Mouse (Mus musculus): ENCODE results near the gene Lyz2. TPM values are rescaled to one million over a fixed set of nuclear protein-coding genes. Genes with fewer than 3 reads are reported as not detected.
"Not testable (repeated sequence)": the region's sequence is repeated elsewhere in the genome, so short reads cannot be mapped to it uniquely, and the experiment has no call there.

The Lyz2 gene
- polyA plus RNA-seq, 1 experiment from 2014 or later, result 146 TPM

GRCm38 (mm10) chr10:117281381-117281920 is 670 bp downstream of the Lyz2 start:
- Histone ChIP-seq H3K4me1 (ENCODE audit: control insufficient read depth, insufficient read depth, low read length) (no peaks in the 10 kb centered on the region), H3K9me3 (ENCODE audit: control insufficient read depth, low read length) (no peaks in the 10 kb centered on the region), H3K4me2 (ENCODE audit: low read depth, low read length) (no peak overlapping the region), H3K4me3 (ENCODE audit: low read depth, low read length) (no peak overlapping the region), H3K9ac (ENCODE audit: low read depth, low read length) (no peak overlapping the region), H3K27ac (replicated peaks; ENCODE audit: low read depth, low read length) (no peak overlapping the region), H3K36me3 (ENCODE audit: control insufficient read depth, insufficient read depth, low read length) (no peaks in the 10 kb centered on the region), H3K27me3 (replicated peaks; ENCODE audit: control insufficient read depth, insufficient read depth, low read length) (no peaks in the 10 kb centered on the region)
- ATAC-seq (ENCODE audit: low read depth), result no peak
- 83% methylated on average over 7 of the region's 7 CpGs for WGBS
- no peak for DNase-seq (ENCODE audit: low spot score)

- ATAC-seq (ENCODE audit: low read depth) (no peak), DNase-seq (ENCODE audit: low spot score) (no peak)
- Histone ChIP-seq H3K9me3 (ENCODE audit: control insufficient read depth, low read length) (no peaks in the 10 kb centered on the region), H3K4me1 (ENCODE audit: control insufficient read depth, insufficient read depth, low read length) (no peaks in the 10 kb centered on the region), H3K9ac (ENCODE audit: low read depth, low read length) (no peak overlapping the region), H3K36me3 (ENCODE audit: control insufficient read depth, insufficient read depth, low read length) (no peaks in the 10 kb centered on the region), H3K27ac (replicated peaks; ENCODE audit: low read depth, low read length) (no peak overlapping the region), H3K27me3 (replicated peaks; ENCODE audit: control insufficient read depth, insufficient read depth, low read length) (no peaks in the 10 kb centered on the region), H3K4me3 (ENCODE audit: low read depth, low read length) (no peak overlapping the region), H3K4me2 (ENCODE audit: low read depth, low read length) (no peak overlapping the region)
- WGBS, result 40% methylated on average over 1 of the region's 1 CpGs
These were observed 2.1 kb downstream of the Lyz2 start for GRCm38 (mm10) chr10:117280000-117280399.

- not testable (repeated sequence) for ATAC-seq (ENCODE audit: low read depth)
These were observed 3.6 kb downstream of the Lyz2 start for GRCm38 (mm10) chr10:117278510-117278909.

GRCm38 (mm10) chr10:117277779-117278178 is 4.3 kb downstream of the Lyz2 start:
- not testable (repeated sequence) for H3K27me3 ChIP-seq (replicated peaks; ENCODE audit: control insufficient read depth, insufficient read depth, low read length); H3K9ac ChIP-seq (ENCODE audit: low read depth, low read length); H3K27ac ChIP-seq (replicated peaks; ENCODE audit: low read depth, low read length); ATAC-seq (ENCODE audit: low read depth); H3K4me1 ChIP-seq (ENCODE audit: control insufficient read depth, insufficient read depth, low read length); H3K36me3 ChIP-seq (ENCODE audit: control insufficient read depth, insufficient read depth, low read length); H3K4me3 ChIP-seq (ENCODE audit: low read depth, low read length); DNase-seq (ENCODE audit: low spot score); H3K9me3 ChIP-seq (ENCODE audit: control insufficient read depth, low read length); H3K4me2 ChIP-seq (ENCODE audit: low read depth, low read length)
- WGBS, result 78% methylated on average over 9 of the region's 9 CpGs

More at GRCm38 (mm10) chr10:117278510-117278909, 3.6 kb downstream of the Lyz2 start:
- not testable (repeated sequence) for H3K4me3 ChIP-seq (ENCODE audit: low read depth, low read length); H3K9ac ChIP-seq (ENCODE audit: low read depth, low read length); H3K4me1 ChIP-seq (ENCODE audit: control insufficient read depth, insufficient read depth, low read length); H3K9me3 ChIP-seq (ENCODE audit: control insufficient read depth, low read length); H3K27me3 ChIP-seq (replicated peaks; ENCODE audit: control insufficient read depth, insufficient read depth, low read length); H3K36me3 ChIP-seq (ENCODE audit: control insufficient read depth, insufficient read depth, low read length); DNase-seq (ENCODE audit: low spot score); H3K27ac ChIP-seq (replicated peaks; ENCODE audit: low read depth, low read length); H3K4me2 ChIP-seq (ENCODE audit: low read depth, low read length)
- WGBS, result 50% methylated on average over 2 of the region's 2 CpGs

GRCm38 (mm10) chr10:117275681-117276369 is 6.3 kb downstream of the Lyz2 start:
- 78% methylated on average over 10 of the region's 10 CpGs for WGBS
- H3K4me3 ChIP-seq (ENCODE audit: low read depth, low read length), result no peak overlapping the region
- H3K4me1 ChIP-seq (ENCODE audit: control insufficient read depth, insufficient read depth, low read length), result no peaks in the 10 kb centered on the region
- no peaks in the 10 kb centered on the region for H3K36me3 ChIP-seq (ENCODE audit: control insufficient read depth, insufficient read depth, low read length)
- H3K27ac ChIP-seq (replicated peaks; ENCODE audit: low read depth, low read length), result no peak overlapping the region
- H3K9me3 ChIP-seq (ENCODE audit: control insufficient read depth, low read length), result no peaks in the 10 kb centered on the region
- no peak for ATAC-seq (ENCODE audit: low read depth)
- H3K9ac ChIP-seq (ENCODE audit: low read depth, low read length), result no peak overlapping the region
- H3K4me2 ChIP-seq (ENCODE audit: low read depth, low read length), result no peak overlapping the region
- no peaks in the 10 kb centered on the region for H3K27me3 ChIP-seq (replicated peaks; ENCODE audit: control insufficient read depth, insufficient read depth, low read length)
- no peak for DNase-seq (ENCODE audit: low spot score)

GRCm38 (mm10) chr10:117274645-117275044 is 7.5 kb downstream of the Lyz2 start:
- H3K27ac ChIP-seq (replicated peaks; ENCODE audit: low read depth, low read length); H3K27me3 ChIP-seq (replicated peaks; ENCODE audit: control insufficient read depth, insufficient read depth, low read length); H3K4me3 ChIP-seq (ENCODE audit: low read depth, low read length); H3K9ac ChIP-seq (ENCODE audit: low read depth, low read length); H3K9me3 ChIP-seq (ENCODE audit: control insufficient read depth, low read length); H3K4me2 ChIP-seq (ENCODE audit: low read depth, low read length); H3K4me1 ChIP-seq (ENCODE audit: control insufficient read depth, insufficient read depth, low read length); DNase-seq (ENCODE audit: low spot score); ATAC-seq (ENCODE audit: low read depth); H3K36me3 ChIP-seq (ENCODE audit: control insufficient read depth, insufficient read depth, low read length): not testable (repeated sequence)
- 80% methylated on average over 2 of the region's 7 CpGs for WGBS

- no peak for ATAC-seq (ENCODE audit: low read depth)
- Histone ChIP-seq H3K4me3 (ENCODE audit: low read depth, low read length) (no peak overlapping the region), H3K4me2 (ENCODE audit: low read depth, low read length) (no peak overlapping the region), H3K4me1 (ENCODE audit: control insufficient read depth, insufficient read depth, low read length) (no peaks in the 10 kb centered on the region), H3K9me3 (ENCODE audit: control insufficient read depth, low read length) (no peaks in the 10 kb centered on the region), H3K9ac (ENCODE audit: low read depth, low read length) (no peak overlapping the region), H3K27ac (replicated peaks; ENCODE audit: low read depth, low read length) (no peak overlapping the region), H3K27me3 (replicated peaks; ENCODE audit: control insufficient read depth, insufficient read depth, low read length) (no peaks in the 10 kb centered on the region), H3K36me3 (ENCODE audit: control insufficient read depth, insufficient read depth, low read length) (no peaks in the 10 kb centered on the region)
- DNase-seq (ENCODE audit: low spot score), result peak; percentile 5
These were observed 10.1 kb downstream of the Lyz2 start for GRCm38 (mm10) chr10:117272023-117272422.

- no peak overlapping the region for H3K9ac ChIP-seq (ENCODE audit: low read depth, low read length)
- H3K27ac ChIP-seq (replicated peaks; ENCODE audit: low read depth, low read length), result no peak overlapping the region
- H3K4me1 ChIP-seq (ENCODE audit: control insufficient read depth, insufficient read depth, low read length), result no peaks in the 10 kb centered on the region
- no peak overlapping the region for H3K4me3 ChIP-seq (ENCODE audit: low read depth, low read length)
- no peak for DNase-seq (ENCODE audit: low spot score)
- H3K4me2 ChIP-seq (ENCODE audit: low read depth, low read length), result no peak overlapping the region
- no peaks in the 10 kb centered on the region for H3K9me3 ChIP-seq (ENCODE audit: control insufficient read depth, low read length)
- H3K27me3 ChIP-seq (replicated peaks; ENCODE audit: control insufficient read depth, insufficient read depth, low read length), result no peaks in the 10 kb centered on the region
- no peaks in the 10 kb centered on the region for H3K36me3 ChIP-seq (ENCODE audit: control insufficient read depth, insufficient read depth, low read length)
- ATAC-seq (ENCODE audit: low read depth), result no peak
These were observed 22.3 kb downstream of the Lyz2 start for GRCm38 (mm10) chr10:117259870-117260269.

GRCm38 (mm10) chr10:117238603-117239002 is 43.5 kb downstream of the Lyz2 start, which contains the start of gene 9530003J23Rik:
Gene 9530003J23Rik, minus strand, starts transcription at chr10:117238703.
- no peak within 1 kb of the TSS for H3K4me3 ChIP-seq (ENCODE audit: low read depth, low read length)
- no peaks in the 10 kb centered on the region for H3K4me1 ChIP-seq (ENCODE audit: control insufficient read depth, insufficient read depth, low read length)
- no peak within 1 kb of the TSS for H3K27ac ChIP-seq (replicated peaks; ENCODE audit: low read depth, low read length)
- no peaks in the 10 kb centered on the region for H3K9me3 ChIP-seq (ENCODE audit: control insufficient read depth, low read length)
- no peak within 1 kb of the TSS for H3K4me2 ChIP-seq (ENCODE audit: low read depth, low read length)
- no peaks in the 10 kb centered on the region for H3K27me3 ChIP-seq (replicated peaks; ENCODE audit: control insufficient read depth, insufficient read depth, low read length)
- ATAC-seq (ENCODE audit: low read depth), result no peak
- no peak for DNase-seq (ENCODE audit: low spot score)
- no peak within 1 kb of the TSS for H3K9ac ChIP-seq (ENCODE audit: low read depth, low read length)
- WGBS, result 85% methylated on average over 12 of the region's 12 CpGs
- H3K36me3 ChIP-seq (ENCODE audit: control insufficient read depth, insufficient read depth, low read length), result no peaks in the 10 kb centered on the region
